Mouse (Mus musculus): ENCODE measurements at regions not wholly inside any gene's neighbourhood (a gene's known extent, or its start where the extent isn't known, plus 50 kb on each side); places are given as distances from the start of the nearest gene placed in this dataset.

GRCm38 (mm10) chr3:140875500-140876200, 336.5 kb downstream of the Pdha2 start:
- no peak for DNase-seq (ENCODE audit: low spot score)

- DNase-seq (ENCODE audit: low spot score) = no peak
Measured at GRCm38 (mm10) chr3:140874070-140874895, 337.9 kb downstream of the Pdha2 start.

- no peak for DNase-seq (ENCODE audit: low spot score)
Measured at GRCm38 (mm10) chr3:140872511-140872910, 339.6 kb downstream of the Pdha2 start.

- no peak for DNase-seq (ENCODE audit: low spot score)
Measured at GRCm38 (mm10) chr3:140871261-140871660, 340.9 kb downstream of the Pdha2 start.

GRCm38 (mm10) chr3:140840197-140840596, 372.0 kb downstream of the Pdha2 start:
- DNase-seq (ENCODE audit: low spot score) = no peak

GRCm38 (mm10) chr3:140837976-140838581, 374.1 kb downstream of the Pdha2 start:
- DNase-seq (ENCODE audit: low spot score) = no peak

- no peak for DNase-seq (ENCODE audit: low spot score)
Measured at GRCm38 (mm10) chr3:140821266-140821665, 390.9 kb downstream of the Pdha2 start.

- DNase-seq (ENCODE audit: low spot score) = no peak
Measured at GRCm38 (mm10) chr3:140805586-140805985, 406.6 kb downstream of the Pdha2 start.

- no peak for DNase-seq (ENCODE audit: low spot score)
Measured at GRCm38 (mm10) chr3:140792943-140793342, 419.2 kb downstream of the Pdha2 start.

- no peak for DNase-seq (ENCODE audit: low spot score)
Measured at GRCm38 (mm10) chr3:140785700-140786099, 426.5 kb downstream of the Pdha2 start.

GRCm38 (mm10) chr3:140760051-140760450, 452.1 kb downstream of the Pdha2 start:
- no peak for DNase-seq (ENCODE audit: low spot score)

- DNase-seq (ENCODE audit: low spot score) = no peak
Measured at GRCm38 (mm10) chr3:140744501-140744900, 467.7 kb downstream of the Pdha2 start.

GRCm38 (mm10) chr3:140740430-140740829, 471.7 kb downstream of the Pdha2 start:
- DNase-seq (ENCODE audit: low spot score) = no peak

- no peak for DNase-seq (ENCODE audit: low spot score)
Measured at GRCm38 (mm10) chr3:140738654-140739369, 473.3 kb downstream of the Pdha2 start.

GRCm38 (mm10) chr3:140716896-140717295, 495.3 kb downstream of the Pdha2 start:
- DNase-seq (ENCODE audit: low spot score) = no peak

GRCm38 (mm10) chr3:140707591-140708131, 504.5 kb downstream of the Pdha2 start:
- no peak for DNase-seq (ENCODE audit: low spot score)

GRCm38 (mm10) chr3:140706725-140707124, 505.4 kb downstream of the Pdha2 start:
- peak; percentile 10 for DNase-seq (ENCODE audit: low spot score)

GRCm38 (mm10) chr3:140705536-140705935, 506.6 kb downstream of the Pdha2 start:
- DNase-seq (ENCODE audit: low spot score) = no peak

- DNase-seq (ENCODE audit: low spot score) = no peak
Measured at GRCm38 (mm10) chr3:140702929-140703328, 509.2 kb downstream of the Pdha2 start.

GRCm38 (mm10) chr3:140702271-140702681, 509.9 kb downstream of the Pdha2 start:
- peak; percentile 64 for DNase-seq (ENCODE audit: low spot score)

GRCm38 (mm10) chr3:140697295-140697694, 514.9 kb downstream of the Pdha2 start:
- no peak for DNase-seq (ENCODE audit: low spot score)

- DNase-seq (ENCODE audit: low spot score) = no peak
Measured at GRCm38 (mm10) chr3:140682794-140683193, 529.4 kb downstream of the Pdha2 start.

Measured in retina, embryonic 14.5 days (tissue).